Mouse (Mus musculus): ENCODE measurements around the gene Sirt5. TPM values are rescaled to one million over a fixed set of nuclear protein-coding genes. Genes with fewer than 3 reads are reported as not detected.

Sirt5 gene
- total and polyA plus RNA-seq, 2 experiments from 2014 or later, result 23.7 to 25.2 TPM

DNA sequence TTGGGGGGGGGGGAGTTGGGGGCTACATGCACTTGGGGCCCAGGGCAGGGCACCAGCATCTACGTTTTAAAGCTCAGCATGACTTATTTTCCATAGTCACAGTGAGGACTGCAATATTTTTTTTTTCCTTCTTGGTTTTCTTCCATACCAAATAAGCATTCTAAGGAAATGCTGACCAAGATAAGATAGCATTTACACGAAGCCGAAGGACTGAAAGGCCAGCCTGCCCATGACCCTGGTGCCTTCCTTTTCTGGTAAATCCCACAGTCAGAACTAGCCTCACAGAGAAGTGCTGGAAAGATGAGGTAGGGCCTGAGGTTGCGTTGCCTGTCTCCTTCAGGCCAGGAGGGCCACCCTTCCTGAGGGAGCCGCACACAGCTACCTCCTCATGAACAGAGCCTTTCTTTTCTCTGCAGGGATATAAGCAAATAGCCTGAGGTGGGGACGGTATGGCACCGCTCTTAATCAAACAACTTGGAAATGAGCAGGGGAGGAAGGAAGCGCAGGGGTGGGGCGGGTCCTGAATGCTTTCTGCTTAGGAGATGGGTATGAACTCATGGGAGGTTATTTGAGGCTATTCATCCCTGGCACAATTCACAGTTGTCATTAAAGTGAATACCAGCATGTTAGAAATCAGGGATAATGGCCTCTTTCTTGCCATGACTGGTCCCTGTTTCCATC, 14.7 kb upstream of the Sirt5 start:
- no peak for ATAC-seq
- H3K9ac ChIP-seq (replicated peaks; ENCODE audit: low read length), result no peak overlapping the region
- 79% methylated on average over 9 of the region's 9 CpGs for WGBS
- no peak overlapping the region for H3K27ac ChIP-seq
- no peak for TF ChIP-seq CTCF (IDR thresholded peaks at IDR 0.05; ENCODE audit: low read depth)
- H3K4me3 ChIP-seq (ENCODE audit: low read length), result no peak overlapping the region
- H3K27me3 ChIP-seq (ENCODE audit: insufficient read depth, low read length), result no peaks in the 10 kb centered on the region
- H3K4me1 ChIP-seq (ENCODE audit: insufficient read depth, low read length), result no peaks in the 10 kb centered on the region
- no peaks in the 10 kb centered on the region for H3K9me3 ChIP-seq (ENCODE audit: low read length)
- H3K36me3 ChIP-seq (ENCODE audit: insufficient read depth, low read length), result no peaks in the 10 kb centered on the region
- H3K4me2 ChIP-seq (ENCODE audit: low read depth, low read length), result no peak overlapping the region
- no peak for DNase-seq (ENCODE audit: low spot score)

- no peak overlapping the region for H3K4me2 ChIP-seq (ENCODE audit: low read depth, low read length)
- 40% methylated on average over 4 of the region's 4 CpGs for WGBS
- no peaks in the 10 kb centered on the region for H3K9me3 ChIP-seq (ENCODE audit: low read length)
- no peak for DNase-seq (ENCODE audit: low spot score)
- no peak for ATAC-seq
- no peaks in the 10 kb centered on the region for H3K27me3 ChIP-seq (ENCODE audit: insufficient read depth, low read length)
- H3K4me1 ChIP-seq (ENCODE audit: insufficient read depth, low read length), result no peaks in the 10 kb centered on the region
- H3K27ac ChIP-seq, result no peak overlapping the region
- no peak overlapping the region for H3K4me3 ChIP-seq (ENCODE audit: low read length)
- H3K9ac ChIP-seq (replicated peaks; ENCODE audit: low read length), result no peak overlapping the region
- TF ChIP-seq CTCF (IDR thresholded peaks at IDR 0.05; ENCODE audit: low read depth), result no peak
- H3K36me3 ChIP-seq (ENCODE audit: insufficient read depth, low read length), result no peaks in the 10 kb centered on the region
Measured at GRCm38 (mm10) chr13:43353356-43353755, 11.9 kb upstream of the Sirt5 start.

DNA sequence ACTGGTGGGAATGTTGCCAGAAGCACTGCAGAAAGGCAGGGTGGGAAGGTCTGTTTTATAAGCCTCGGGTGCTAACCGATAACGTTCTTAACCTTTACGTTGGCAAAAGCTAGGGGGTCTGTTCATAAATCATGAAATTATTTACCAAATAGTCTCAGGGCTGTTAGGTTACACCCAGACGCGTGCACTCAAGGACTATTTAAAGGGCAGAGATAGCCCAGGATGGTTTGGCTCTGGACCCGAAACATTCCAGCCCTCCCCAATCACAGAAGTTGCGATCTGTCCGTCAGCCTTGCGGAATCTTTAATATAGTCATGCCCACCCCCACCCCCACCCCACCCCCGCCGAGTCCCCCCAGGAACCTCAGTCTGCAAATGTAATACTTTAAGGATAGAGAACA, 10.9 kb upstream of the Sirt5 start:
- Histone ChIP-seq H3K4me3 (ENCODE audit: low read length) (no peak overlapping the region), H3K9me3 (ENCODE audit: low read length) (no peaks in the 10 kb centered on the region), H3K27ac (no peak overlapping the region), H3K4me2 (ENCODE audit: low read depth, low read length) (no peak overlapping the region), H3K4me1 (ENCODE audit: insufficient read depth, low read length) (no peaks in the 10 kb centered on the region), H3K9ac (replicated peaks; ENCODE audit: low read length) (no peak overlapping the region), H3K27me3 (ENCODE audit: insufficient read depth, low read length) (no peaks in the 10 kb centered on the region), H3K36me3 (ENCODE audit: insufficient read depth, low read length) (no peaks in the 10 kb centered on the region)
- DNase-seq (ENCODE audit: low spot score) (no peak), ATAC-seq (no peak)
- TF ChIP-seq CTCF (IDR thresholded peaks at IDR 0.05; ENCODE audit: low read depth), result no peak
- 75% methylated on average over 12 of the region's 12 CpGs for WGBS

DNA sequence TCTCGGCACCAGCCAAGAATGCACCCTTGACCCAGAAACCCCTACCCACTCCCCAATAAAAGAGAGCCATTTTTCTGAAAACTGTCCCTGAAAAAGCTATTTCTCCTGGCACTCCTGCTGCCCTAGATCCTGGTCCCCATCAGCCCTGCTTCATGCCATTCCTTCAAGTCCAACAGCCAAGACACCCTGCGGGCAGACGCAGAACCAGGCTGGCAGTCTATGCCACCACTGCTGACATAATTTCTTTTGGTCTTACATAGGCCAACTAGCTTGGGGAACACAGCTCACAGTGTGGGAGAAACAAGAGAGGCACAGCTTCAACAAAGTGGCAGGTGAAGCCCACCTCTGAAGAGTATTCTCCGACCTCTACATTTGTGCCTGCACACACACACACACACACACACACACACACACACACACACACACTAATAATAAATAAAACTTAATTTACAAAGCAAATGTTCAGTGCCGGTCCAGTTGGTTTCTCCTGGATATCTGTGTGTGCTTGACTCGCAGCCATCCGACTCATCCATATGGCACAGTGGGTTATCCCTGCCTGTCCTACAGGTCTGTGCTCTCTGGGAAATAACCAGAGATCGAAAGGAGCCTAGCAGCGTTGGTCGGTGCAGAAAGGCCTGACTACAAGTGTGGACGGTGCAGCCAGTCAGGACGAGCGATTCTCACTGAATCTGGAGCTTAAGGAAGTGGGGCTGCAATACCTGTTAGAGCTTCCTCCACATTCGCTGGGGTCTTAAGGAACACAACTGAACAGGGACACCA, 8.8 kb upstream of the Sirt5 start:
- TF ChIP-seq CTCF (IDR thresholded peaks at IDR 0.05; ENCODE audit: low read depth), result no peak
- Histone ChIP-seq H3K27ac (no peak overlapping the region), H3K36me3 (ENCODE audit: insufficient read depth, low read length) (no peaks in the 10 kb centered on the region), H3K4me2 (ENCODE audit: low read depth, low read length) (no peak overlapping the region), H3K9me3 (ENCODE audit: low read length) (no peaks in the 10 kb centered on the region), H3K4me1 (ENCODE audit: insufficient read depth, low read length) (no peaks in the 10 kb centered on the region), H3K27me3 (ENCODE audit: insufficient read depth, low read length) (no peaks in the 10 kb centered on the region), H3K9ac (replicated peaks; ENCODE audit: low read length) (no peak overlapping the region), H3K4me3 (ENCODE audit: low read length) (no peak overlapping the region)
- ATAC-seq (no peak), DNase-seq (ENCODE audit: low spot score) (no peak)
- 83% methylated on average over 14 of the region's 14 CpGs for WGBS

DNA sequence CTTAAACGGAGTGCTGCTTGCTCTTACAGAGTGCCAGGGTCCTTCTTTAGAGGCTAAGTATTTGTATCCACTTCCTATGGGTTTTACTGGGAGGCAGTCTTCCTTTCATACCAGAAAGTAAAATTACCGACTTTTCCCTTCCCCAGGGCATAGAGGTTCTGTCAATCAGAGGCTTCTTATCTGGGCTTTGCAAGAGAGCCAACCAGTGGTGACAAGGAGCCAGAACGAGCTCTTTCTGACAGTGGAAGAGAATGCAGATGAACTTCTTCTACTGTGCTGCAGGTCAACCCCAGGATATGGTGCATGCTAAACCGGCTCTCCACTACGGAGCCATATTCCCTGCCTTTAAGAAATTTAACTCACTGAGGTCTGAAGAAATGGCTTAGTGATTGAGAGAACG, 4.8 kb upstream of the Sirt5 start:
- Histone ChIP-seq H3K27ac (no peak overlapping the region), H3K4me3 (ENCODE audit: low read length) (no peak overlapping the region), H3K9me3 (ENCODE audit: low read length) (no peaks in the 10 kb centered on the region), H3K36me3 (ENCODE audit: insufficient read depth, low read length) (no peaks in the 10 kb centered on the region), H3K4me1 (ENCODE audit: insufficient read depth, low read length) (no peaks in the 10 kb centered on the region), H3K4me2 (ENCODE audit: low read depth, low read length) (no peak overlapping the region), H3K9ac (replicated peaks; ENCODE audit: low read length) (no peak overlapping the region), H3K27me3 (ENCODE audit: insufficient read depth, low read length) (no peaks in the 10 kb centered on the region)
- DNase-seq (ENCODE audit: low spot score) (no peak), ATAC-seq (no peak)
- WGBS, result 74% methylated on average over 6 of the region's 6 CpGs
- no peak for TF ChIP-seq CTCF (IDR thresholded peaks at IDR 0.05; ENCODE audit: low read depth)

GRCm38 (mm10) chr13:43362353-43362752, 2.9 kb upstream of the Sirt5 start:
- no peak overlapping the region for H3K4me3 ChIP-seq (ENCODE audit: low read length)
- H3K4me1 ChIP-seq (ENCODE audit: insufficient read depth, low read length), result no peaks in the 10 kb centered on the region
- H3K9me3 ChIP-seq (ENCODE audit: low read length), result no peaks in the 10 kb centered on the region
- ATAC-seq, result no peak
- no peak overlapping the region for H3K27ac ChIP-seq
- TF ChIP-seq CTCF (IDR thresholded peaks at IDR 0.05; ENCODE audit: low read depth), result no peak
- H3K36me3 ChIP-seq (ENCODE audit: insufficient read depth, low read length), result no peaks in the 10 kb centered on the region
- H3K9ac ChIP-seq (replicated peaks; ENCODE audit: low read length), result no peak overlapping the region
- 63% methylated on average over 9 of the region's 9 CpGs for WGBS
- H3K4me2 ChIP-seq (ENCODE audit: low read depth, low read length), result no peak overlapping the region
- no peaks in the 10 kb centered on the region for H3K27me3 ChIP-seq (ENCODE audit: insufficient read depth, low read length)
- DNase-seq (ENCODE audit: low spot score), result no peak

DNA sequence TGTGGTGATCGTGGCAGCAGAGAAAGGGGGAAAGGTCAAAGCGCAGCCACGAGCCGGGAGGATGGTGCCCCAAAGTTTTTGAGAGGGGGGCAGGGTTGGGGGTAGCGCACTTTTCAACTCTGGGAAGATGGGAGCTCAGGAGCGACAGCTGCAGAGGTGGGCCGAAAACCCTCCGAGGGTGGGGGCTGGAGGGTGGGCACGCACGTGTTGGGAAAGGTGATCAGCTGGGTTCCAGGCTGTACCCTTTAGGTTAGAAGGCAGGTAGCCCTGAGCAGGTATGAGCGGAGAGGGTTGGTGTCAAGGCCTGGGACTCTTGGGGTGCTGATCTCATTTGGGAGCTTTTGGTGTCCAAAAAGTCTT, 509 bp downstream of the Sirt5 start:
- no peak for TF ChIP-seq CTCF (IDR thresholded peaks at IDR 0.05; ENCODE audit: low read depth)
- ATAC-seq (no peak; the same call in 1 of the 2 replicates), DNase-seq (ENCODE audit: low spot score) (no peak)
- H3K4me3 ChIP-seq (ENCODE audit: low read length), result peak overlapping the region; percentile 45
- H3K27ac ChIP-seq, result peak overlapping the region; percentile 52
- H3K9ac ChIP-seq (replicated peaks; ENCODE audit: low read length), result peak overlapping the region; percentile 58
- H3K27me3 ChIP-seq (ENCODE audit: insufficient read depth, low read length), result no peaks in the 10 kb centered on the region
- no peaks in the 10 kb centered on the region for H3K9me3 ChIP-seq (ENCODE audit: low read length)
- 11% methylated on average over 11 of the region's 11 CpGs for WGBS
- 0 out of 2 replicates have a peak, but pooled peaks cover 2% of the 10 kb centered on the region for H3K36me3 ChIP-seq (ENCODE audit: insufficient read depth, low read length)
- no peaks in the 10 kb centered on the region for H3K4me1 ChIP-seq (ENCODE audit: insufficient read depth, low read length)
- H3K4me2 ChIP-seq (ENCODE audit: low read depth, low read length), result peak overlapping the region; percentile 75

Data from hindbrain, postnatal 0 days (tissue).